Mouse (Mus musculus) lung, adult 2 months (tissue): Measurements from ENCODE around the gene Trak2.
A peak's percentile ranks its signal among the peaks of the same experiment; 100 is the strongest.
"Not testable (repeated sequence)": the region's sequence is repeated elsewhere in the genome, so short reads cannot be mapped to it uniquely, and the experiment has no call there.

Experiments used
- CTCF ChIP-seq: fragments of 200-500 bp; IDR thresholded peaks from 2 replicates; pipeline ENCODE4 v1.5.1; 2011; ENCODE audit warnings: mild to moderate bottlenecking, low read length, control low read depth; ENCODE audit not compliant: insufficient read depth
- POLR2A ChIP-seq: fragments of 200-500 bp; IDR thresholded peaks from 2 replicates; pipeline ENCODE4 v1.6.1; 2011; ENCODE audit warnings: low read depth, mild to moderate bottlenecking, control low read depth, low read length, borderline replicate concordance; ENCODE audit errors: extremely low read depth

- TF ChIP-seq POLR2A, result not testable (repeated sequence)
- TF ChIP-seq CTCF, result peak; percentile 48; the same call in 1 of the 2 replicates
Observed at GRCm38 (mm10) chr1:58897561-58897960, 75.7 kb downstream of the Trak2 start.
